Mouse (Mus musculus): Measurements from ENCODE around the gene Zcchc10.
"Not testable (repeated sequence)": the region's sequence is repeated elsewhere in the genome, so short reads cannot be mapped to it uniquely, and the experiment has no call there.

The Zcchc10 gene

GRCm38 (mm10) chr11:53324512-53324968 is at the start of gene Zcchc10:
TSS of gene Zcchc10 (plus strand) at chr11:53324679.
- DNase-seq (ENCODE audit: low spot score in 2 of 2): peak; percentile 77 to 94

- DNase-seq (ENCODE audit: low spot score in 2 of 2): no peak
These were observed 49.1 kb upstream of the Zcchc10 start for GRCm38 (mm10) chr11:53275358-53275757.

DNA sequence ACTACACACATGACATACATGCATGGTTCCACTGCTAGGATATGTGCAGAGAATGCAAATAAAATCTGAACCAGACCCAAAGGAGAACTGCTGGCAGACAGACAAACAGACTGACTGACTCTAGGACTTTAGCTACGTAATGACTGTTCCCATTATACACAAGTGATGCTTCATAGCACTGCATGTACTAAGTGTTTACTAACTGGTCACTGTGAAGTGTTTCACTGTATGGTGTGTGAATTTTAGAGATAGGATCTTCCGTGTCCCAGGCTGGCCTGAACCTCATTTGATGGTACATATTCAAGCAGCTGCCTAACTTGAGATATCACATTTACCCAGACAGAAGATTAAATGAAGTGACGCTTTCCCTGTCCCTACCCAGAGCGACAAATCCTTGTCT is 46.1 kb upstream of the Zcchc10 start:
- no peak for DNase-seq (ENCODE audit: low spot score in 2 of 2)

DNA sequence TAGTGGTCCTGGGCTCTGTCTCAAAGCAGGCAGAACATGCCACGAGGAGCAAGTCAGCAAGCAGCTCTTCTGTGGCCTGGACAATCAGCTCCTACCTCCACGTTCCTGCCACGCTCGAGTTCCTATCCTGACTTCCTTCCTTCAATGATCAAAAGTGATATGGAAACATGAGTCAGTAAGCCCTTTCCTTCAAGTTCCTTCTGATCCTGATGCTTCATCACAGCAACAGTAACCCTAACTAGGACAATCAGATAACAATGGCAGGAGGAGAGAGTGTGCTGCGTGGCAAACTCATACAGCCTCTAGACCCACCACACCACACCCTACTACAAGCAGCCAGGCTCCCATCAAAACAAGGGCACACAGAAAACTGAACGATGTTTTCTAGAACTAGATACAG is 38.6 kb upstream of the Zcchc10 start:
- no peak for DNase-seq (ENCODE audit: low spot score in 2 of 2)

GRCm38 (mm10) chr11:53290187-53290586 is 34.3 kb upstream of the Zcchc10 start:
- not testable (repeated sequence) for DNase-seq (ENCODE audit: low spot score in 2 of 2)

DNA sequence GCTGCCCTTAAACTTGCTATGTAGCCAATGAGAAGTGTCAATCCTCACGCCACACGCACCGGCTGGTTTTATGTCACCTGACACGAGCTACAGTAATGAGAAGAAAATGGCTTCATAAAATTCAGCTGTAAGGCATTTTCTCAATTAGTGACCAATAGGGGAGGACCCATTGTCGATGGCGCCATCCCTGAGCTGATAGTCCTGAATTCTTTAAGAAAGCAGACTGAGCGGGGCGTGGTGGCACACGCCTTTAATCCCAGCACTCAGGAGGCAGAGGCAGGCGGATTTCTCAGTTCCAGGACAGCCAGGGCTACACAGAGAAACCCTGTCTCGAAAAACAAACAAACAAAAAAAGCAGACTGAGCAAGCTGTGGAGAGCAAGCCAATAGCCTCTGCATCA is 33.6 kb upstream of the Zcchc10 start:
- no peak for DNase-seq (ENCODE audit: low spot score in 2 of 2)

DNA sequence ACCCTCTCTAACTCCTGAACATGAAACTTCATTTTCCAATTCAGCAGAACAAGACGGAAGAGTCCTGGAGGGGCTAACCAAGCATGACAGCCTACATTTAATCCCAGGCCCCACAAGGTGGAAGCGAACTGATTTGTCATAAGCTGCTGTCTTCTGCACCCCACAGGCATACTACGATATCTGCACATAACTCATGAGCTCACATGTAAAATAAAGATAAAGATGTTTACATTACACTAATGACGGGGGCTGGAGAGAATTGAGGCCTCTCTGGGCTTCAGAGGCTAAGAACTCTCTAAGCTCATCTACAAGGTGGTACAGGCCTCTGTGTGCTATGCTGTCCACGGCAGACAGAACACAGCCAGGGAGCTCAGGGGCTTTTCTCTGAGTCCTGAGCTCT is 30.0 kb upstream of the Zcchc10 start:
- DNase-seq (ENCODE audit: low spot score in 2 of 2): no peak

- no peak for DNase-seq (ENCODE audit: low spot score in 2 of 2)
These were observed 27.6 kb upstream of the Zcchc10 start for GRCm38 (mm10) chr11:53296880-53297279.

GRCm38 (mm10) chr11:53297947-53298860 is 26.3 kb upstream of the Zcchc10 start:
- no peak for DNase-seq (ENCODE audit: low spot score in 2 of 2)

- DNase-seq (ENCODE audit: low spot score in 2 of 2): peak; percentile 61 to 77
These were observed 24.7 kb upstream of the Zcchc10 start for GRCm38 (mm10) chr11:53299551-53300329.

DNA sequence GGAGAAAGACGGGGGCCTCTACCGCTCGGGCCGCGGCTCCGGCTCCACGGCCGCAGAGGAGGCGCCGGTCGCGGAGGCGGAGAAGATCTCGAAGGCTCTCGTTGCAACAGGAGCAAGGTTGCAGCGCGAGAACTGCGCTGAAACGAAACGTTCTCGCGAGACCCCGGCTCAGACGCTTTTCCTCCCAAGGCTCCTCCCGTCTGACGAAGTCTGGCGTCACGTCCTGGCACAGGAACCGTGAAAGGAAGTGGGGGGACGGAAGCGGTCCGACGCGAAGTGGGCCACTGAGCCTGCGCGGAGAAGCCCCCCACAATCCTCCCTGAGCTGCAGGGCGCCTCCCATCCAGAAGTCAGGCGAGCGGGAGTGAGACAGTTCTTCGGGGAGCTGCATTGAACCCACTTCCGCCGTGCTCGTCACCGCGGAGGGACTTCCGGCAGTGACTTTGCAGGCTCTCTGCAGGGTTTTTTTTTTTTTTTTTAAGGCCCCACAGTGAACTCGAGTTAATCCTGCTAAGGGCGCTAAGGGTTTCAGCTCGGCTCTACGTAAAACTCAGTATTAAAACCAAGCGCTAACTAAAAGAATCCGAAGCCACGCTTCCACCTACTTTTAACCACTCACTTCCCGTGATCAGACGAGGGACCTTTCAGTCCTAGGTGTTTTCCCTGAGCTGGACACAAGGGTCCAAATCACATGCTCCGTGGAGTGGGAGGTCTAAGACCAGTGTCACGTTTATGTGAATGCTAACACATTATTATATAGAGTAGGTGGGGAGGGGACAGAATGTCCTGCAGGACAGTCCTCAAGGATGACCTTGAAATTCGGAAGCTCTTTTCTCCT is 23.9 kb upstream of the Zcchc10 start, which contains the start of gene Hspa4:
TSS of gene Hspa4 (minus strand) at position 128 of the 837 bp plus-strand sequence.
- peak; percentile 94 to 98 for DNase-seq (ENCODE audit: low spot score in 2 of 2)

DNA sequence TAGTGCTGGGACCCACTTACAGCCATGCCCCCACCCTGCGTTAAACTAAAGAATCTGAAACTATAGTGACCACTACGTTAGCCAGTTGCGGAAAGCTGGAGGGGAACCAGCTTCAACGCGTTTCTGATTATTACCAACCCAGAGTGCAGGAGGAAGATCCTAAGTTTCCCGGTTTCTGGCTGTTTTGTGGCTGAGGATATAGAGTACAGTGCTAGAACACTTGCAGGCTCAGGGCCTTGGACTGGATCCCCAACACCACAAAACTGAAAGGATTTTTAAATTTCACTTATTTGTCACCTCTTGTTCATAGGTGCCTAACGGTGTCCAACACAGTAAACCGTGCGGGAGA is 23.3 kb upstream of the Zcchc10 start:
- DNase-seq (ENCODE audit: low spot score in 2 of 2): no peak

- no peak for DNase-seq (ENCODE audit: low spot score in 2 of 2)
These were observed 20.2 kb upstream of the Zcchc10 start for GRCm38 (mm10) chr11:53304044-53304840.

DNA sequence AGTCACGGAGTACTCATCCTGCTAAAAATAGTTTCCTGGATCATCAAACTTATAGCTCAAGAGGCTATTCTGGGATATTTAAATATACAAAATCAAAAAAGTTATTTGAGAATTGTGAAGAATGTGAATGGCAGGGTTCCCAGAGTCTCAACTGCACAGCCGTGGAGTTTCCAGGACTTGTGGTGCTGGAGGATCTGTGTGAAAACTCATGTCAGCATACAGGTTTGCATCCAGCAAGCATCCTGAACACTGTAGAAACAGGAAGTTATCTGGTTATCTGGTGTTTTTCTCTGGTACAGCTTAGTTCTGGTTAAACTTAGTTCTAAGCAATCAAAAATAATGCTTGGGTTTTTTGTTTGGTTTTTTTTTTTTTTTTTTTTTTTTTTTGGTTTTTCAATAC is 17.5 kb upstream of the Zcchc10 start:
- no peak for DNase-seq (ENCODE audit: low spot score in 2 of 2)

DNA sequence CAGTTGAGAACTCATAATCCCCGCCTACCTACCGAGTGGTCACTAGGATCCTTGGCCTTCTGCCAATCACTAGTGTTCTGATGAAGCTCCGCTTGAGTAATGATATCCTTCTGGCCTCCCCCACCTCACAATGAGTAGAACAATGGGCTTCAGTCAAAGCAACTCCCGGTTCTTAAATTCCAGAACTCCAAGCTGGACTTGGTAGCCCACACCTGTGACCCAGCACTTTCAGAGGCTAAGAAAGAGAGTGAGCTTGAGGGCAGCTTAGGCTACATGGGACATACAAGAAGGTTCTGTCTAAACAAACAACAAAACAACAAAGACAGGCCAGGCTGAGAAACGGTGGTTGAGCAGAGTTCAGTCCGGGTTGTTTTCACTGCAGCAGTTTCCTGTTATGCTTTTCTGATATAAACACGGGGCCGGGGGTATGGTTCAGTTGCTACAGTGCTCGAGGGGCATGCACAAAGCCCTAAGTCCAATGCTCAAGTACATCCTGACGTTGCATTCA is 16.9 kb upstream of the Zcchc10 start:
- no peak for DNase-seq (ENCODE audit: low spot score in 2 of 2)

GRCm38 (mm10) chr11:53308251-53308864 is 16.1 kb upstream of the Zcchc10 start:
- no peak for DNase-seq (ENCODE audit: low spot score in 2 of 2)

GRCm38 (mm10) chr11:53308884-53309310 is 15.6 kb upstream of the Zcchc10 start:
- no peak for DNase-seq (ENCODE audit: low spot score in 2 of 2)

DNA sequence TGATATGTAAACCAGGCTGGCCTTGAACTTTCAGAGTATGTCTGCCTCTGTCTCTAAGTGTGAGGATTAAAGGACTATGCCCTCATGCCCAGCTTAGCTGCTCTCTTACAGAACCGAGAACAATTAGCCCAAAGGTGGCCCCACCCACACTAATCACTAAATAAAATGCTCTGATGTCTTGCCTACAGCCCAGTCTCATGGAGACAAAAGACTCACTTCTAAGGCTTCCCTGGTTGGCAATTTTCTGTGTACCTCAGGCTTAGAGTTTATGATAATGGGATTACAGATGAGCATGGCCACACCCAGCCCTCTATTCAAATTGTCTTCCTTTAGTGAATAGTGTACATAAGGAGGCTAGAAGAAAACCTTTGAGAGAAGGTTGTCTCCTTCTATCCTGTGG is 13.1 kb upstream of the Zcchc10 start:
- DNase-seq (ENCODE audit: low spot score in 2 of 2): no peak

DNA sequence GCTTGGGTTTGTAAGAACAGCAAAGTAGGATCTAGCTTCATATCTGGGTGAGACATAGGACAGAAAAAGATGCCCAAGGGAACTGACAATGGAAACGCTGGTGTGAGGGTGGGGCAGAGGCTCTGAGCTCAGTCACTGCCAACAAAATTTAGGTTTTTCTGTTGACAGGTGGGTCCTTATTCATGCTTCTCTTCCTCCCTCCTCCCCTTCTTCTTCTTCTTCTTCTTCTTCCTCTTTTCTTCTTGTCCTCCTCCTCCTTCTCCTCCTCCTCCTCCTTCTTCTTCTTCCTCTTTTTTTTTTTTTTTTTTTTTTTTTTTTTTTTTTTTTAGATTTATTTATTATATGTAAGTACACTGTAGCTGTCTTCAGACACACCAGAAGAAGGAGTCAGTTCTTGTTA is 11.7 kb upstream of the Zcchc10 start:
- DNase-seq (ENCODE audit: low spot score in 2 of 2): not testable (repeated sequence)

DNA sequence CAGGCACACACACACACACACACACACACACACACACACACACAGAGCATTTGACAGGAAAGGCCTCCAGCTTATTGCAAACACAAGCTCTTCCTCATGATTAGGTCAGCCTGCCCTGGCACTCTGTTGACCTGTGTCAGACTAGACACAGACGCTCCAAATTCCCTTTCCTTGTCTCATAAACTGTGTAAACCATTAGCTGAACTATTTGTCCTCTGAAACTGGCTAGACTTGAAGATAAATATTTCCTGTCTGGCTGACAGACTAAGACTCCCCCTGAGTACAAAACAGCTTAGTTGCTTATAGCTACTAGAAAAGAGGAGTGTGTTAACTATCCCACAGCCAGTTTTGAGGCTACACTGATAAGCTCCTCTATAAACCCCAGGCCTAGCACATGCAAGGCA is 9.7 kb upstream of the Zcchc10 start:
- DNase-seq (ENCODE audit: low spot score in 2 of 2): no peak

All from spleen, postnatal 10 days (tissue).